Mouse (Mus musculus) brain, embryonic 14.5 days (tissue): ENCODE measurements around the gene Abcb9.

Experiments
- CTCF ChIP-seq: fragments of 200-500 bp; IDR thresholded peaks from 2 replicates; pipeline ENCODE4 v1.5.1; 2012; ENCODE audit warnings: inconsistent platforms, mild to moderate bottlenecking, moderate library complexity, borderline replicate concordance; ENCODE audit not compliant: insufficient read depth, insufficient read length; ENCODE audit errors: extremely low read depth
- POLR2A ChIP-seq: fragments of 200-500 bp; IDR thresholded peaks from 2 replicates; pipeline ENCODE4 v1.6.1; 2012; ENCODE audit warnings: mild to moderate bottlenecking, inconsistent platforms, borderline replicate concordance; ENCODE audit not compliant: poor library complexity, insufficient read depth, insufficient read length, severe bottlenecking; ENCODE audit errors: extremely low read depth

DNA sequence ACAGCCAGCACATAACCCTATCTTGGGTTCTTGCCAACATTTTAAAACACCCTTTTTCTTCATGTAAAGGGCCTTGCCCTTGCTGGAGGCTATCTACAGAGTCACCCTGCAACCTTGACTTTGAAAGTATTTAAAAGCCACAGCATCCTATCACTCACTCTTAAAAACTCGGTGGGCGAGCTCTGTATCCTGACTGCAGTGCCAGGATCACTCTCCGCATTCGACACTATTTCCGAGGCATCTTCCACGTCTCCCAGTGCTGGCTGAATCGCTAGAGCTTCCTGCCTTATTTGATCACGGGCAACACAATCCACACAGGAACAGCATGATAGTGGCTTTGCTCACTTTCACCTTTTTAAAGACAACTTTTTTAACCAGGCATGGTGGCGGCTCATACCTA is 77.7 kb downstream of the Abcb9 start:
- TF ChIP-seq CTCF = no peak
- TF ChIP-seq POLR2A = no peak
